Mouse (Mus musculus): ENCODE results near the gene Cfap221.

DNA sequence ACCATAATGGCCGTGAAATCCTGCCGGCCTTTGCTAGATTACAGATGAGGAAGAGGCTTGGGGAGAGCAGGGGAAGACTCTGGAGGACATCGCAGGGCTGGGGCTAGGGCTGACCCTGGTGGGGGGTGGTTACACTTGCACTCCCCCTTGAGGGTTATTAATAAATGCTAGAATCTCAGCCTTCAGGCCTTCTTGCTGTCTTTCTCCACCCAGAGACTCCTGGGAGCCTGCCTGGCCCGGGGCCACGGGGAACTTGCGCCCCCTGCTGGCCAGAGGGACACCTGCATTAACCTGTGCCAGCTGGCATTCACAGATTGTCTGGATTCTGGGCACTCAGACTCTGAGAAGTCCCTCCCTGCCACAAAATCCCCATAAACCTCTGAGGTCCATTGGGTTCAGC, 102.1 kb downstream of the Cfap221 start:
- TF ChIP-seq GATA1 (IDR thresholded peaks at IDR 0.05; ENCODE audit: low read length) (no peak), TAL1 (IDR thresholded peaks at IDR 0.05; ENCODE audit: low read length) (no peak)

Data from erythroblast, embryonic 14.5 days (primary cell).